Mouse (Mus musculus): ENCODE measurements around the gene Ebf1.

The Ebf1 gene

DNA sequence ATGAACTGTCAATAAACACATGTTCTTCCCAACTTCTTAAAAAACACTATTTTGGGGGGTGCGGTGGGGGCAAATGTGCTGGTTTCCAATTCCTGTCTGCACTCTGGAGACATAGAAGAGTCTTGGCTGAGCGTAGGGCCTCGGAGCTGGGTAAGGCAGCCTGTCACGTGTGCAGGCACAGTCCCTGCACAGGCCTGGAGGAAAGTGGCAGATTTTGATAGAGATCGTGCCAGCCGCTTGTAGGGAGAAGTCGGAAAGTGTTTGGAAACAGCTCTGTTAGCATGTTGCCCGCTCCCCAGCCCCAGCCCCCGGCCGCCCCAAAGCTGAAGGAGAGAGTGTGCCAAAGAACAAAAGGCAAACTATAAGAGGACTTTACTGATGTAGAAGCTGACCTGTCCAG is 121.7 kb downstream of the Ebf1 start:
- DNase-seq (ENCODE audit: low spot score) = no peak

DNA sequence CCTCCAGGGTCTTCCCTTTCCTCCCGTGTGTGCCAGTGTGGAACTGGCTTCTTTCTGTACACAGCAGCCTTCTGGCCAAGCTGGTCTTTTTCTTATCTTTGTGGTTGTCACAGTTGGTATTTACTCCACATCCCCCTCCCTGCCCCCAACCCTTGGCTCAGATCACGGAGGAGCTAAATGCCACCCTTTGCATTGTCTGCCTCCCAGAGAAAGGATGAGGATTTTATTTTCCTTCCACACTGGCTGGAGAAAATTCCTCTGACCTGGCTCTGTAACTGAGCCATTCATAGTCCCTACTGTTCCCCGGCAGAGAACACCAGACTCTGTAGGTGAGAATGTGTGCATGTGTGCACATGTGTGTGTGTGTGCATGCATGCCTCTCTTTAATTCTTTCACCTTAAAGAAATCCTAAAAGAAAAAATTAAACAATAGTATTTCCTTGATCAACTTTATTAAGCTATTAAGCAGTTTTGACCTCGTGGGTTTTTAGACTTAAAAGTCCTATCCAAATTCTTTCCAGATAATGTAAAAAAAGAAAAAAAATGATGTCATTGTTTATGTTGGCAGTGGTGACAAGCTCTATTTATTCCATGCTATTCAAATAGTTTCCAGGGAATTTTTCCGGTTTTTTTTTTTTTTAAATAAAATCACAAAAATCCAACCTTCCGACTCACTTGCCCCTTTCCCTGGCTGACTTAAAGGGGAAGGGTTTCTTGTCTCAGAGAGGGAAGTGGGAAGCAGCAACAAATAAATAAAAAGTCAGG is 123.3 kb downstream of the Ebf1 start:
- DNase-seq (ENCODE audit: low spot score) = no peak

DNA sequence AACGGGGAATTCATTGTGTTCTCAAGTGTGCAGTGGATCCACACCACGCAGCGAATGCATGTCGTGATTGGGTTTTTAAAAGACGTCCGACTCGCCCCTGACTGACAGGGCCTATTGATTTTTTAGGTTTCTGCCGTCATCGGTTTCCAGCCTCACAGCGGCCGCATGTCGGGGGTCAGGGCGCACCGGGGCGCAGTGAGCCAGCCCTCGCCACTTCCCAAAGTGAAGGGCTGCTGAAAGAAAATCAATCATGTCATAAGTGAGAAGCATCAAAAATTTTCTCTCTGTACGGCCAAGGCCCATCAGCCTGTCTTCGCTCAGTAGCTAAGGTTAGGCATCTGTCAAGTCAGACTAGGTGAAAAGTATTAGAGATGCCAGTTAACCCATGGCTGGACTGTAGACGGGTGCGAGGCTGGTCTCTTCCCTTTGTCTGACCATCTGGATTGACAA is 124.0 kb downstream of the Ebf1 start:
- DNase-seq (ENCODE audit: low spot score) = no peak

DNA sequence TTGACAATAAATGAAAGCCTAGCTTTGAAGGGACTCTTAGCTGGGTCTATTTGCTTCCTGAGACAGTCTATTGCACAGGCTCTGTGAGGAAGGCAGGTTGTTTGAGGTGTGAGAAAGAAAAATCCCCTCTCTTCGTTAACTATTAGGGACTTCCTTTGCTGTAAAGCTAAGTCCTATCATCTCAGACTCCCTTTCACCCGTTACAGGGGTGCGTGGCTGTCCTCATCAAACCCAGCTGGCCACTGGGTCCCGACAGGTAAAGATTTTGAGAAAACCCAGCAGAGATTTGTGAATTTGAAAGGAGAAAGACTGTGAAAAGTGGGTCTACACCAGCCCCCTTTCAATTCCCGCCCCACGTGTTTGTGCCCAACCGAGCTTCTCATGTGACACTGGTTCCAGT is 127.3 kb downstream of the Ebf1 start:
- DNase-seq (ENCODE audit: low spot score) = no peak

DNA sequence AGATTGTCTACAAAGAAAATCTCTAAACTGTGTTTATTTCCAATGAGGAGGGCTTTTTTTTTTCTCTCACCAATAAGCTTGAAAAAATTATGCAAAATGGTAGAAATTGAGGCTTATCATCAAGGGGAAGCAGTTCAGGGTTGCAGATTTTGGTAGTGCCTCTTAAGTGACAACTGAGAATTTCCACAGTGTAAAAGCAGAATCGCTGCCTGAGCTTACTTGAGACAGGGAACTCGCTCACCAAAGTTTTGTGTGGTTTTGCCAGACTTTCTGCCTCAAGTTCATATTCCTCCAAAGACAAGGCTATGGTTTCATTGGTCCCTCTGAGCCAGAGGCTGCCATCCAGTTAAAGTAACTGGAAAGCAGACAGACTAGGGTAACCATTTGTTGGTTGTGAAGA is 128.8 kb downstream of the Ebf1 start:
- DNase-seq (ENCODE audit: low spot score) = no peak

DNA sequence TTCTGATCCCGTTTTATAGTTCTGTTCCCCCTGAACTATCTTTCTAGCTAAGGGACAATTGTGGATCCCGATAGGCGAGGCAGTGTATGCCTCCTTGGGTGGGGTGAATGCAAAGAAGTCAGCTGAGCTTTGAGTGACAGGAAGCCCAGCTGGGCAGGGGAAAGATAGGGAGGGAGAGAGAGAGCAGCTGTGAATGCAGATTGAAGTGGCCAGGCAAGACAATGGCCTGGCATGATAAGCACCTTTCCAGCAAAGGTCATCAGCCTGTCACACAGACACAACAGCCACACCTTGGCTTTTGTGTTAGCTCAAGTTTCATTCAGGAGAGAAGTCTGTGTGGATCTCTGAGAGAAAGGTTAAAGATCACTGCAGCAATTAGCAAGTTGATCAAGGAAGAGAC is 129.6 kb downstream of the Ebf1 start:
- DNase-seq (ENCODE audit: low spot score) = no peak

DNA sequence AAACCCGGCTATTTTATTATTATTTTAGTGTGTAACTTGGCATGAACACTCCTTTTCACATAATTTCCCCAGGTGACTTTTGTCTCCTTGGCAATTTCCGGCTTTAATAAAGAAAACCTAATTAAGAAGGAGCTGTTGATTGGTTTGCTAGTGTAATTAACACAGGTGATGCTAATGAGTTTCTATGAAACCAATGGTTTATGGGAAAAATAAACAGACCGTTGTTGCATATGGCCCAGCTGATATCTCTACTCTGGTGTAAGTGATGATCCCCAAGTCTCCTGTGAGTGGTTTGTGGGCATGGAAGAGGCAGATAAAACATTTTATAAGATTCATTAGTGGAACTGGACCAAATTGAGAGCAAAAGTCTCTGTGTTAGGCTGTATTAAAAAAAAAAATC is 132.2 kb downstream of the Ebf1 start:
- no peak for DNase-seq (ENCODE audit: low spot score)

DNA sequence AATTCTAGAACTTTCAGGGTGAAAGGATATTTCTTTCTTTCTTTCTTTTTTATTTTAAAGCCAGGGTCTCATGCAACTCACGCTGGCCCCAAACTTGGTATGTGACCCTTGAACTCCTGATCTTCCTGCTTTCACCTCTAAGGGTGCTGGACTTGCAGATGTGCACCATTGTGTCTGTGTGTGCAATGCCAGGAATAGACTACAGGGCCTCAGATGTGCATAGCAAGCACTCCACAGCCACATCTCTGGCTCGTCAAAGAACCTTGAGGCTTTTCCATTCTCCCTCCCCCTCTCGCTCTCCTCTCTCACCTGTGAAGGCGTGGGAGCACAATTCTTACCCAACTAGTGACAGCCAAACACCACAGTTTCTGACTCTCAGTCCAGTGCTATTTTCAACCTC is 137.2 kb downstream of the Ebf1 start:
- DNase-seq (ENCODE audit: low spot score) = no peak

DNA sequence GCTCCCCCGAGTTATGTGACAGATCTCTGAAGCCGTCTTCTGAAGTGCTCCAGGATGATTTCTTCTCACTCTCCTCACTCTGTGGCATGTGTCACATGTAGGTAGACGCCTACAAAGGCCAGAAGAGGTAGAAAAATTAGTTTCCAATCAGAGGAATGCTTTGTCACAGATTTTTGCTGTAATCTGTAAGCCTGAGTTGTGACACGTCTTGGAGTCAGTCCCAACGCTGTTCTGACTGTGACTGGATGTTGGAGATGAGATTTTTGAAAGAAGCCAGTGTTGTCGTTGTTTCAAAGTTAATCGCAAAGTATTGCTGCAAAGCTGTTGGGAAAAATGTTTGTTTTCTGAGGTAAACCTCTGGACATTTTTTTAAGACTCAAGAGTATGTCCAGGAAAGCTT is 139.2 kb downstream of the Ebf1 start:
- no peak for DNase-seq (ENCODE audit: low spot score)

DNA sequence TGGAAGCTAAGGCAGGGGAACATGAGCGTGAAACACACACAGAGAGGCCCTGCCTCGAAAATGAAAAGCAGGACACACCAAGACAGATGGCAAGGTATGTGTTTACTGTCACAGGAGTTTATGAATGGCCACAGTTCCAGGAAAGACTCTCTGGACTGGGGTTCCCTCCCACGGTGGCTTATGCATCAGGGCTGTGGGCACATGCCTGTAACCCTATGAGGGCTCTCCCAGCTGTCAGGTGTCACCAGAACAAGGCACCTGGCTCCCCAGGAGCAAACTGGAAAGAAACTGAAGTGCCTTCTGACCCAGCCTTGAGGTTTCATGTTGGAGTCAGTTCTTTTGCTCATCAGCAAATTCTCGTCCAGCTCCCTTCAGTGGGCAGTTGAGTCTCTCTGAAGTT is 141.7 kb downstream of the Ebf1 start:
- DNase-seq (ENCODE audit: low spot score) = no peak

DNA sequence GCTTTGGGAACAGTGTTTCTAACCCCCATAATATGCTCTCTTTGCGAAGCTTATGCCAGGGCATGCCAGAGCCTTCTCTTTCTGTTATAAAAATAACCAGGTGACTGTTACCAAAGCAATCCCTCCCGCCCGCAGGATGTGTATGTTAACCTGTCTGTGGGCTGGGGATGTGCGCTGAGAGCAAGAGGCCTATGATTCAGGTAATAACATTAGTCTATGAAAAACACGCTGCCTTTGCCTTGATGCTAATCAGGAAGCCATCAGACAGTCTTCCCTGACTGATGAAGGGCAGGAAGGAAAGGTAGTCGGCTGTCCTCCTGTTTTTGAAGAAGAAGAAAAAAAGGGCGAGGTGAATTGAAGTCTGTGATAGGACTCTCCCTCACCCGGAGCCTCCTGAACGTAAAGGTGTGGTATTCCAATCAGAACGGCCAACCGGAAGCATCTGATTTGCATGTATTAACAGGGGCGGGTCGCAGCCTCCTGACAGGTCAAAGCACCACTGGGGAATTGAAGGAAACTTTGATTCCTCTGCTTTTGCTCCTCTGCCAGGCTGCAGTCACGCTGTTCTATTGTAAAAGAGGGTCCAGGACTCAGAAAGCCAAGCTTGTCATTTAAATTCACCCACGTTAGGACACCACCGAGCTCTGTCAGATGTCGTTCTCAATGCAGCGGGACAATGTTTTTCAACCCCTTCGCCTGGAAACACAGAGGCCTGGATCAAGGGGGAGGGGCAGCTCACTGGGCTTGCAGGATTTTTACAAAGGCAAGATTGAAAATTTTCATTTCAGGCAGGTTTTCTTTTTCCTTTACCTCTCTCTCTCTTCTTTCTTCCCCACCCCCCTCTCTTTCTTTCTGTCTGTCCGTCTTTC is 144.2 kb downstream of the Ebf1 start:
- no peak for DNase-seq (ENCODE audit: low spot score)

DNA sequence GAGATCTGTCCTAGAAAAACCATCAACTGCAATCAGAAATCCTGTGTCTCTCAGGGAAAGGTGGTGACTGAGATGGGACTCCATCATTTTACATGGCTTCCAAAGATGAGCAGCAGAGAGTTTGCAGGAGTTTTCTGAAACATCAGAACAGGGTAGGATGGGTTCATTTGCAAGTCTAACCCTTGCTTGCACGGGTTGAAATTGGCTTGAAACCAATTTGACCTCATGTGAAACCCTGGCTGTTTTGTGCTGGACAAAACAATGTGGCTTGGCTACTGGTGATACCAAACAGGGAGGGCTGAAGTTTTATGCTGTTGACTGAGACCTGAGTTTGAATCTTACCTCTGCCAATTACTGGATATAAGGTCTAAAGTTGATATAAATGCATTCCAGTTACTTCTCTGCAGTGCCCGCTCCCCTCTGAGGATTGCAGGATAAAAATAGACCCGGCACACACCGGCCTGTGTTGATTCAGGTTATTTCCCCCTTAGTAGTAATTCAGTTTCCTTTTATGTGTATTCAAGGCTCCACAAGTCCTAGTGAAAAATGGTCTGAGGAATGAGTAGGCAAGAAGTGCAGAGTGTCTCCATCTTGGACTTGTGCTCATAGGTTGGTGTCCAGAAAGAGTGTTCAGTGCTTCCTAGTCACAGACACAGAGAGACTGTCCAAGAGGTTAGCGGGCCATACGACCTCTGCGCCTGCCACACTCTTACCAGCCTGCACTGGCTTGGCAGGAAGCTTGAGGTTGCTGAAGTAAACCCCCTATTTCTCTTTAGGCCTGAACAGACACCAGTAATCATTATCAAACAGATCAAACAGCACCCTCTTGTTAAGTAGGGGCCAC is 147.1 kb downstream of the Ebf1 start:
- no peak for DNase-seq (ENCODE audit: low spot score)

DNA sequence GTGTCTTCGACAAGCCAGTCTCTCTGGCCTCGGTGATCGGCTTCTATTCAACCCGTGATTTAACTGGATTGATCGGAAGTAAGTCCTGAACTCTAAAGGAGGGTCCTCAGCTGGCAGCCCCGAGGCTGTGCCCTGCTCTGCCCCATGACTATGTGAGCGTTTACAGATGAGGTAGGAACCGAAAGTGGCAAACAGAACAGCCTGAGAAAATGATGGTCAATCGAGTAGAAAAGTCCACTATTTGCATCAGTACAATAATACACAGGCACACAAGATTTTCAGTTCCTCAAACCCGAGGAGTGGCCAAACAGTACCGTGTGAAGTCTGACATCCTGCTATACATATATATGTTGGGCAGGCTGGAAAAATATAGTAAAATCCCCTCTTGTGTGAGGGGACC is 147.9 kb downstream of the Ebf1 start:
- no peak for DNase-seq (ENCODE audit: low spot score)

DNA sequence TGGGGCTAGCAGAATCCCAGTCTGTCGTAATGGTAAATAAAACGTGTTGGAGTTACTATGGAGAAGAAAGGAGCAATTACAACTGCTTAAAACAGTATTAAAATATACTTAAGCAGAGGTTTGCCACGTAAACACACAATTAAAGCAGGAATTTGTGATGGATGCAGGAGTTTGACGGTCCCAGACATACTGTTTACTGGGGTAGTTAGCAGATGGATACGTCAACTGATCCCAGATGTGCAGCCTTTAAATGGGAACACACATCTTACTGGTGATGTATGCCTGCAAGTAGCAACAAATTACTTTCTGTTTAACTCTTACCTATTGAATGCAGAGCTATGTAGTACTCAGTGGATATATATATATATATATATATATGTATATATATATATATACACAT is 149.1 kb downstream of the Ebf1 start:
- no peak for DNase-seq (ENCODE audit: low spot score)

DNA sequence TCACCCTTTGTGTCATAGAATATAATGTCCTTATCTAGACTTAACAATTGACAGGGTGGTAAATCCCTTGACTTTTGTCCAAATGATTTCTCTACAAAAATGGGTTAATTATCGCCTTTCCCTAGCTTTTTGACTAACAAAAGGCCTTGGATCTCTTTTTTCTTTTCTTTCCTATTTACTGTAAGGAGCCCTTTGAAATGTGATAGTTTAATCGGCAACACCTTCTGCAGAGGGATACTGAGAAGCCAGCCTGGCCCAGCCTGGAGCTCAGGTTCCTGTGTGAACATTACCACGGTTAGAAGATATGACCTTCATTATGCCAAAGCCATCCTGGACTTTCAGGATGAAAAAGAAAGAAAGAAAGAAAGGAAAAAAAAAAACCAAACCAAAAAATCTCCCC is 150.2 kb downstream of the Ebf1 start:
- DNase-seq (ENCODE audit: low spot score) = no peak

DNA sequence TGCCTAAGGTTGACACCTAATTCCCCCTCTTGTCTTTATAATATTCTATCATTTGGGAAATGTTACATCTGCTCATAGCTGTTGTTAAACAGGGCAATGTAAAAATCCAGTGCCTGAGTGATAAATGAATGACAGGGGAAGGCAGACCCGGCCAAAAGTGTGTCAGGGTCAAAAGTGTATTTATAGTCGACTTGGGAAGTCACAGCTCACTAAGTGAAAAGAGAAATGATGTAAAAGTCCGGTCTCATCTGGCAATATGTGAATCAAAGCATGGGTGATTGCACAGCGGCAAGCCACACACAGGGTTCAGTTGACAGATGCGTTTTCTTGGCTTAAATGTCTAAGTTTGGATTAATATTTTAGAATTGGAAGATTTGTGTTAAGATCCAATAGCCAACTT is 151.2 kb downstream of the Ebf1 start:
- no peak for DNase-seq (ENCODE audit: low spot score)

DNA sequence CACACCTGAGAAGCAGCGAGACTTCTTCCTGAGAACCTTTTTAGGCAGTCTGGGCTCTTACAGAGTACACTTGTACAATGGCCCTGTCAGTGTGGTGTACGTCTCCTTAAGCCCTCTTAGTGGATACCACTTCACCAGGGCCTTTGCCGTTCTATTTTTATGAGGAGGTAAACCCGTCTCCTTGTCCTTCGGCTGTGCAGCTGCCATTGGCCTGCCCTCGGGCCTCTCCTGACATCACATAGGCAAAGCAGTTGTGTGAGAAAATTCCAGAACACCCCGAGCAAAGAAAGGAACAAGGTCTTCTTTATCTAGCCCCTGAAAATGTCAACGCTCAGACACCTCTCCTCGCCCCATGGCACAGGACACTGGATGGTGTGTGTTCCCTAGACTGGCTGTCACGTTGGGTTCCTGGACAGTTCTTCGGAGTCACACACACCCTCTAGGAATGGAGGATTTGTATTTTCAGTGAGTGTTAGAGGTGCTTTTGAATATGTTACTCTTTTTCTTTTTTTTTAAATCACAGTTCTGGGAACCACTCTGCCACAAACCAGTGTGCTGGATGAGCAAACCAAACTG is 154.0 kb downstream of the Ebf1 start:
- DNase-seq (ENCODE audit: low spot score) = no peak

DNA sequence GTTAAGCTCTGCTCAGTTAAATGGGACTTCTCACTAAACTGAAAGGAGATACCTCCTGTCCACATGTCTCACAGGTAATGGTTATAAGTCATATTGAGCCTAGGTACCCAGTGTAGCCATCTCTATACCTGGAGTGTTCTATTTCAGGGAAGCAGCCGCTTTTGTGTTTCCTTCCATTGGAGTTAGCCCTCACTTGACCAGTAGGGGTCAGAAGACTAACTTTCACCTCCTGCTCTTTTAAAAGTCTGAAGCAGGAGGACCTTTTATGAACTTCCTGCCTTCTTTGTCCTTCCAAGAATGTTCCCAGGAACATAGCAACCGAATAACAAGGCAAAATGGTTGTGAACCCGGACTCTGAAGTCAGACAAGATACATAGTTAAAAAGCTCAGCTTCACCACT is 157.3 kb downstream of the Ebf1 start:
- DNase-seq (ENCODE audit: low spot score) = no peak

DNA sequence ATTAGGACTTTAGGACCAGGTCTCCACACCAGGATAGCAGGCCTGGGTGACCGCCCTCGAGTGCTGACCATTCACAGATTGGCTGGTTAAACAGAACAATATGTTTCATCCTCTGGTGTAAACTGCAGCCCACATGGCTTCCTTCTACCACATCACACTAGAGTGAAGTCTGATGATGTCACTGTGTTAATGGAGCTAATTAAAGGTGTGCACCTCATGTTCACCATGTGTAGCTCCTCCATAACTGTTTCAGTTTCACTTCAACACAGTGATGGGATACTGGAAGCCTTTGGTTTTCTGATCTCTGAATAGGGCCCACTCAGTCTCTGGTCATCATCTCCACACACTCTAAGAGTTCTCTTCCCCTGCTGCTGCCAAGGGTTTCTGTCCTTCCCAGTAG is 158.4 kb downstream of the Ebf1 start:
- no peak for DNase-seq (ENCODE audit: low spot score)

DNA sequence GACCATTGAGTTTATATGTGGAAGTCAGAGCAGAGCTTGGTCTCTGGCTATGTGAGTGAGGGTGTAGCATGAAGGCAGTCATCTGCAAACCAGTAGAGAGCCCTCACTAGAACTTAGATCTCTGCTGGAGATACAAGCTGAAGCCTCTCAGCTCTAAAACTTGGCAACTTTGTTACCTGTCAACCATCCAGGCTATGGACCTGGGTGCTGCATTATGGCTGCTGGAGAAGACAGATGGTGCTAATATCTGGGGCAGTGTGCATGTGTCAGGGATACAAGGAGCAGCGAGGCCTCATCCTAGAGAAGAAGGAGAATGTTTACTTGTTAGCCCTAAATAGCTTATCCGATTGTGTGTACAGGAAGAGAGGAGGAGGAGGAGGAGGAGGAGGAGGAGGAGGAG is 159.4 kb downstream of the Ebf1 start:
- DNase-seq (ENCODE audit: low spot score) = no peak

DNA sequence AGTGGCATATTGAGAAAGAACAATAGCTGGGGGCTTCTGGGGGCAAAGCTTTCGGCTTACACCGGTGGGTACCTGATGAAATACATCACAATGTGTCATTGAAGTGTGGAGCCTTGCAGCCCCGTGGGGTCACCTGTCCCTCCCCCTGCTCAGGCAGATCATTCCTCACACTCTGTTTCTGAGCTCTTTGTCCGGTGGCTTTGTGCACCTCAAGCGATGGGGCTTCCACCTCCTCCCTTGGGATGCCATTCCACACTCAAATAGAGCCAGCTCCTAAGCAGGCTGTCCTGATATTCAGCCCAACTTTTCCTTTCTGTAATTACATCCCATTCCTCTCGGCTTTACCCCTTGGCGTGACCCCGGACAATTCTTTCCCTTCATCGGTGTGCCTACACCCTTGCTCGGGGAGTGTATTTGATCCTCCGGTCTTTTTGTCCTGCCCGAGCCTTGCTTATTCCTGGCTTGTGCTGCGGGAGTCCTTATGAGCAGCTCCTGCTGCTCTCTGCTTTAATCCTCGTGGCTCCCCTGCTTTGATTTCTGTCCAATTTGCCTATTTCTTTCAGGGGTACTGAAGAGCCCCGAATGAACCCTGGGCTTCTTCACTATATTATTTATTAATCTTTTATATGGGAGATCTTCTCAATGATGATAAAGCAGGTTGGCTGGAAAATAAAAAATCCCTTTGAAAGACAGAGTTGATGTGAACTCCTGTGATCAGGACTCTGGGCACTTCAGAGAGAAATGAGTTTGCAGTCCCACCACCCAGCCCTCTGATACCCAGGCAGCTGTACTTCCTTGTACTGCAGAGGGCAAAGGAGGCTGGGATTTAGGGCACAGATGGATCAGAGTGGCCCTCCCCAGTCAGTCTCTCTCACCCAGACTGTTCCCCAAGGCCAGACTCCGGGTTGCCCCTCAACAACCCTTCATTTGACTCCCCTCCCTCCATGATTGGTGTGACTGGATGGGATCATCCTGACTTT is 160.5 kb downstream of the Ebf1 start:
- DNase-seq (ENCODE audit: low spot score) = no peak

Data from urinary bladder, postnatal 10 days (tissue).